Mouse (Mus musculus) lung, postnatal 0 days (tissue): ENCODE results near the gene Trim40.

Experiments
- CTCF ChIP-seq: IDR thresholded peaks from 2 replicates; pipeline ENCODE4 v1.5.1; 2016; ENCODE audit warnings: antibody characterized with exemption, mild to moderate bottlenecking
- EP300 ChIP-seq: IDR thresholded peaks from 2 replicates; pipeline ENCODE4 v1.6.1; 2016; ENCODE audit warnings: antibody characterized with exemption, mild to moderate bottlenecking, control low read depth

GRCm38 (mm10) chr17:36922715-36923114 lies 32.8 kb upstream of the Trim40 start:
- TF ChIP-seq CTCF = no peak
- TF ChIP-seq EP300 = no peak
